Mouse (Mus musculus): ENCODE measurements at regions not wholly inside any gene's neighbourhood (a gene's known extent, or its start where the extent isn't known, plus 50 kb on each side); places are given as distances from the start of the nearest gene placed in this dataset.

- TF ChIP-seq CTCF (conservative IDR thresholded peaks at IDR 0.05; ENCODE audit: insufficient read depth, insufficient read length, low read depth, low read length) (no peak), POLR2A (IDR thresholded peaks at IDR 0.05; ENCODE audit: low read depth, low read length) (no peak)
These were observed 494.3 kb upstream of the Mon1b start for GRCm38 (mm10) chr8:113141131-113141530.
